Mouse (Mus musculus): ENCODE results near the gene Gm21560.
"Not testable (repeated sequence)": the region's sequence is repeated elsewhere in the genome, so short reads cannot be mapped to it uniquely, and the experiment has no call there.

Gene Gm21560

DNA sequence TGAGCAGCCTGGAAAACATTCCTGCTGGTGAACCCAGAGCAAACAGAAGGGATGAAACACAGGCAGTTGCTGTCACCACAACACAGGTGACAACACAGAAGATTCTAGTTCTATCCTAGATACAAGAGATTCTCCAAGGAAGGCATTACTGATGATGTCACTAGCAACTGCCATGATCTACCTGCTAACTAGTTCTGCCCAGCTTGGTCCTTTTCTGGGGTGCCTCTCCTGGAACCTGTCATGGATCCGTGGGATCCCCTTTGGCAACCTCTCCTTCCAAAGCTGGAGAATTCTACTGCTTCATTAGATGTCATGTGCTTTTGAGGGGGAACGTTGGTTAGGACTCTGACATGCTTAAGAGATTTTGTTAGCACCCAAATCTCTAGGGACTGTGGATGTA is at the start of gene Gm21560:
Gm21560 (minus strand) TSS at position 101 of the 400 bp plus-strand sequence.
- DNase-seq (ENCODE audit: low read depth, low spot score): not testable (repeated sequence)

DNA sequence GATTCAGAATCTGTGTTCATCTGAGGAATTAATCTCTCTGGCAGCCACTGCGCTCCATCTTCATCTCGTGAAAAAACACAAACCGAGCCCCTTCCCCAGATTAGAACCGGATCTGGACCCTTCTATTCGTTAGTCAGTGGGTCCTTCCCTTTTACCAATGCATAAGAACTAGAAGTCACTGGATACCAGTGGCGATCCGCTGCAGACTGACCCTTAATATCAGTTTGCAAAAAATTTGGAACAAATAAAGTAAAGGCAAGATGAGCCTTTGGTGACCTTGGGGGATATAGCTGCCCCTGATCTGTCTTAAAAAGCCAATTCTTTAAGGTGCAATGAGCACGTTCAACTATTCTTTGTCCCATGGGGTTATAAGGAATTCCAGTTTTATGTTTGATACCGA is 55.6 kb downstream of the Gm21560 start:
- not testable (repeated sequence) for DNase-seq (ENCODE audit: low read depth, low spot score)

GRCm38 (mm10) chr14:6161085-6161484 is 58.0 kb downstream of the Gm21560 start:
- DNase-seq (ENCODE audit: low read depth, low spot score): not testable (repeated sequence)
